Mouse (Mus musculus): ENCODE results near the gene Slc25a42.
"Not testable (repeated sequence)": the region's sequence is repeated elsewhere in the genome, so short reads cannot be mapped to it uniquely, and the experiment has no call there.

Gene Slc25a42

DNA sequence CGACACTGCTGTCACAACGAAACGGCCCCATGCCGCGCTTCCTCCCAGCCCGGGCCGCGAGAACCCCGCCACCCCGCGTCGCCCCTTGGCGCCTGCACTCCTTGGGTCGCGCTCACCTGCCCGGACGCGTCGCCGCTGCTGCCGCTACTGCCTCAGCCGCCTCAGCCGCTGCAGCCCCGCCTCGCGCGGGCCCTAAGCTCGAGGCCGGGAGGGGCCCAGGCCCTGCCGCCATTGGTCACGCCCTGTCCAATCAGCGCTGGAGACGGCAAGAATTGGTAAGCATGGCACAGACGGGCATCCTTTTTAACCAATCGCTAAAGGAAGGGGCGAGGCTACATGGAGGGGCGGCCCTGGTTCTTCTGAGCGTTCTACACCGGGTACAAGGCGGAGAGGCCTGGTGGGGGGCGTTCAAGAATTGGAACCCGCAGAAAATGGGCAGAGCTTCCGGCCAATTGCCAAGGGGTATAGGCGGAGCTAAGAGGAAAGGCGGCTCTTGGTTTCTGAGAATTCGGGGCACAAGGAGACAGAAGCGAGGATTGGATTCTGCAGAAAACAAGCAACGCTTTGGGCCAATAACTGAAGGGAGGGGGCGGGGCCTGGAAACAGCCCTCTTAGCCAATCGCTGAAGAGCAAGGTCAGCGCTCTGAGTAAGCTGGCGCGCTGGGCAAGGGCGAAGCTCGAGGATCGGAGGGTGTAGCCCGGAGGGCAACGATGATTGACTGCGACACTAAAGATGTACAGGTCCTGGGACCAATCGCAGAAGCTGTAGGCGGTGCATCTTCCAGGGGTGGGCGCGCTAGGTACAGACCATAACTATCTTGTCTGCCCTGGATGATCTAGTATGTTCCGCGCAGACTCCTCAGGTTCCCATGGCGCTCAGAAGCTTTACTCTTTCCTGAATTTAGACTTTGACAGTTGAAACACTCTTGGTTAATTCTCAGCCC is at the start of gene Slc25a42:
Slc25a42 (minus strand) TSS at position 194 of the 944 bp plus-strand sequence.
- peak; percentile 97 for DNase-seq

DNA sequence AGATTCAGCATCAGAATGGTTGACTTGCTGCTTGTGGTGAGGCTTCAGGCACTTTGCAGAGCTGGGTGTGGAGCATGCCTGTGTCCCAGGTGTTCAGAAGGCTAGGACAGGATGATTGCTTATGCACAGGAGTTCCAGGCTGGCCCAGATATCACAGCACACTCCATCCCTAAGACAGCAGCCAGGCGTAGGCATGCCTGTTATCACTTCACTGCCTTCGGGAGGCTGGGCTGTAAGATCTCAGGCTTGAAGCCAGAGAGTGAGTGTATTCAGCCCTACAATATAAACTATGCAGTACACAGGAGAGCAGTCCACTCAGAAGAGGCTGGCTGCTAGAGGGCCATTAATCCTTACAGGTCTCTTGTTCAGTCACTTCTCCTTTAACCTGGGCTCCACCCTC is 46.9 kb upstream of the Slc25a42 start:
- no peak for DNase-seq

- DNase-seq = no peak
Observed at GRCm38 (mm10) chr8:70258600-70258999, 46.5 kb upstream of the Slc25a42 start.

DNA sequence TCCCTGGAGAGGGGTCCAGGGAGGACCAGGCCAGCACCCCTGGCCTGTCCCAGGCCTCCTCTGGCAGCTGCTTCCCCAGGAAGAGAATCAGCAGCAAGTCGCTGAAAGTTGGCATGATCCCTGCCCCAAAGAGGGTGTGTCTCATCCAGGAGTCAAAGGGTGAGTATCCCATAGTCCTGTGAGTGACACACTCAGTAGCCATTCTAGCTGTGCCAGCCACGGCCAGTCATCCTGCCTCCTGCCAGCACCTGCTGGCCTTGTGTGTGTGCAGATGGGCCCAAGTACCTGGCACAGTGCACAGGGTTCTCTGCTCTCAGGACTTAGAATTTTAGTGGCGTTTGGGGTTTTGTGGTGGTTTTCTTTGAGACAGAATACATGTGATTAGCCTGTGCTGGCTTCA is 45.4 kb upstream of the Slc25a42 start:
- DNase-seq = no peak

- DNase-seq = no peak
Observed at GRCm38 (mm10) chr8:70254628-70255027, 42.5 kb upstream of the Slc25a42 start.

DNA sequence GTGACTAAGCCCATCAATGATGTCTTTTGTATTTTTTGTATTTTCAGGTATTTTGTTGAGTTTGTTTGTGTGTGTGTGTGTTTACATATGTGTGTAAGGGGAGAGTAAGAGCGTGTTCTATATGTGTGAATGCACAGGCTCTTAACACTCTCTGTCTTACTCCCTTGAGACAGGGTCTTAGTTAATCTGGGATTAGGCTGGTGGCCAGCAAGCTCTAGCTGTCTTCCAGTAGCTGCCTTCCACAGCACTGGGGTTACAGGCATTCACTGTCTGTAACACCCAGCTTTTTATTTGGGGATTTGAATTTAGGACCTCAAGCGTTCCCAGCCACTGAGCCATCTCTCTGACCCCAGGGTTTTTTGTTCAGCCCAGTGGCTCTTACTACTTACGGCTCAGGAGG is 35.7 kb upstream of the Slc25a42 start:
- no peak for DNase-seq

DNA sequence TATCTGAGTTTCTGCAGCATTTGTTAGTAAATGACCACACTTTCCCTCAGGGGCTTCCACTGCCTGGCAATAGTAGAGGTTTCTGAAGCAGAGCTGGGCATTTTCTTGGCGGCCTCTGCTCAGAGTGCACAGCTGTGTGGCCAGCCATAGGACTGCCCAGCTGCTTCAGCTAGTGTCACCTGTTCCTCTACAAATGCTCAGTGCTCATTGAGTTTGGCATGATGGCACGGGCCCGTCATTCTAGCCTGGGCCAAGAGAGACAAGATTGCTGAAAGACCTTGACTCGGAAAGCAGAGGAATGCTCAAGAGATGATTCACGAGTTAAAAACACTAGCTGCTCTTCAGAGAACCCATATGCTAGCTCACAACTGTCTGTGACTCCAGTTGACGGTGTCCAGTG is 34.5 kb upstream of the Slc25a42 start:
- no peak for DNase-seq

GRCm38 (mm10) chr8:70240642-70241041 is 28.5 kb upstream of the Slc25a42 start:
- no peak for DNase-seq

DNA sequence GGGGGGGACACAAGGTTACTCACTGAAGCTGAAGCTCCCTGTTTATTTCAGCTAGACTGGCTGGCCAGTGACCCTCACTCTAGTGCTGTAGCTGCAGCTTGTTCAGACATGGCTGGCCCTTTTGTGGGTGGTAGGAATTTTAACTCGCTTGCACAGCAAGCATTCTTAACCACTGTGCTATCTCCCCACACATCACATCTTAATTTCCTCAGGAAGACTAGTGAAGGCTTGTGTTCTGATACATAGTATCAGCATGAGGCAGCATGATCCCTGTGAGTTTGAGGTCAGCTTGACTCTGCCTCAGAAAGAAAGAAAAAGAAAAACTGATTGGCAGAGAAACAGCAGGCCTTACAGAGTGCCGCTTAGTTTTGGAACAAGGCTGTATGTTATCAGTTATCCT is 25.7 kb upstream of the Slc25a42 start:
- no peak for DNase-seq

DNA sequence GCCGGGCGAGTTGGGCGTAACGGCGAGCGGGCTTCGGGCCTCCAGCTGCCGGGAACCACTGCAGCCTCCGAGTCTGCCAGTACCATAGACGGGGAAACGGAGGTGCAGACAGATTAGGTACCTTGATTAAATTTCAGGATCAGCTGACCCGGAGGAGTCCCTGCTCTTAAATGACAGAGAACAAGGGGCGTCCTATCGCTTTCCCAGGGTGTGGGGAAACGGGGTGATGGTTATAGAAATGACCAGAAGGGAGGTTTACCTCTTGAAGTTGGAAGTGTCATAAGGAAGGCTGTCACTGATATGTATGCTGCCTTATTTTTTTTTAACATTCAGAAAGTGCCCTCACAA is 22.6 kb upstream of the Slc25a42 start:
- DNase-seq = no peak

DNA sequence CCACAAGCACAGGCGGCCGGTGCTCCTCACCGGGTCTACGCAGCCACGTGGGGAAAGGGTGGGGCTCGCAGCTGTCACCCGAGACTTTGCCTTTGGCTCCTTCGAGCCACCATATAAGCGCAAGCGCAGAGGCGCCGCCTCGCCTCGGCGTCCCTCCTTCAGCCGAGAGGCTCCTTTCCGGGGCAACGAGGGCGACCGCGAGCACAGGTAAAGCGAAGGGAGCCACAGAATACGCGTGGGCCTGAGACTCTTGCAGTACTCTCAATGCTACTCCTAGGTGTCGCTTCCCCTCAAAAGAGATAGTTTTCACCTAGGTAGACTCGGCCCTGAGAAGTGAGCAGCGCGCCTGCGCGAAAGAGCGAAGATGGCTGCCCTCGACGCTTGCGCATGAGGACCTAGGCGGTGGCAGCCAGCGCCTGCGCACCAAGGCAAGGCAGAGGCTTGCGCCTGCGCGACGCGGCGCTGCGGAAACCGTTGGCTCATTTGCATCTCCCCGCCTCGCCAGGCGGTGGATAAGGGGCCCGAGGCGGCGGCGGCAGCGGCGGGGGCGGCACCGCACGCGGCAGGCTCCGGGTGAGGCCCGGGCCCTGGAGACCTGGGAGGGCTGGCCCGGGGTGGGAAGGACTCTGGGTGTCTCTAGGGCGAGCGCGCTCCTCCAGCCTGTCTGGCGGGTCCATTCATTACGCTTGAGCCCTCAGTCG is 22.1 kb upstream of the Slc25a42 start, which contains the start of the genes Sugp2 and Armc6:
Sugp2 (plus strand) TSS at position 147 of the 701 bp plus-strand sequence.
Armc6 (minus strand) TSS at position 387 of the 701 bp plus-strand sequence.
- DNase-seq = peak; percentile 94

DNA sequence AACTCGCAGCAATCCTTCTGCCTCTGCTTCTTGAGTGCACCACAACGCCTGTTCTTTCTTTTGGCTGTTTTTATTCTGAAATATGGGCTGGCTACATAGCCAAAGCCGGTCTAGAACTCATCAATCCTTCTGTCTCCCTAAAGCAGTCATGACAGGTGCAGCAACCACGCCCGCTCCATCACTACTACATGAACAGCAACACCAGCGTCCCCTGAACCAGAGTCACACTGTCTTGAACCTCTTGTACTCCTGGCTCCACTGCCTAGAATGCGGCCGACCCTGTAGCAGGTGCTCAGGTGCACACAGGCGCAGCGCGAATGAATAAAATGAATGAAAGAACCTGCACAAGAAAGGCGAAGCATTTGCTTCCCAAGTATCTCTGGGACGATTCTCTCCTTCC is 21.5 kb upstream of the Slc25a42 start:
- no peak for DNase-seq

DNA sequence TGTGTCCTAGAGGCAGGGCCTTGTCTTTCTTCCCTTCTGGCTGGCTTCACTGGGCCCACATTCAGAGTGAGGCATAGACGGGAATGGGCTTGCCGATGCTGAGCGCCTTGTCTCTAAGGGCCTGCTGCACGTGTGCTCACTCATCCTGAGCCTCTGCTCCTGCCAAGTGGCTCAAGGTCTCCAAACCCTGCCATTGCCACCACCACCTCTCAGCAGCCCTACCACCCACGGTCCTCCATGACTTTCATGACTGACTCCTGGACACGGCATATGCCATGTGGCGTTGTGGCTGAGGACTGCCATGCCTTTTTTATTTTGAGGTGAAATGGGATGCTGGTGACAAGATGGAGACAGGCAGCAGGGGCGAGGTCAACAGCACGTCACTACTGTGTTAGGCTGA is 18.7 kb upstream of the Slc25a42 start:
- no peak for DNase-seq

GRCm38 (mm10) chr8:70227997-70228396 is 15.9 kb upstream of the Slc25a42 start:
- no peak for DNase-seq

DNA sequence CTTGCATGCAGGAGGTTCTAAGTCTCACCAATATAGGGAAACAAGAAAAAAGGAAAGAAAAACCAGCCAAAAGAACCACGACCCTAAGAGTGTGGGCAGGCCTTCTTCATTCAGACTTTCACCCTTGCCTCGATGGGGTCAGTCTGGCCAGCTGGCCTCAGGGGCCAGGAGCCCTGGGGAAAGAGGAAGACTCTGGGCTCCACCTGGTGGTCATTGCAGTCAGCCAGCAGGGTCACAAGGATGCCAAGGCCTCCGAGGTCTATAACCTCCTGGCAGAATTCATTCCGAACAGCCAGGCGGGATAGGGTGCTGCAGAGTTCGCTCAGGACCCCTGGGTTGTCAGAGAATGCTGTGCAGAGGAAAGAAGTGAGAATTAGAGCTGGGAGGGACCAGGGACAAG is 11.2 kb upstream of the Slc25a42 start:
- no peak for DNase-seq

GRCm38 (mm10) chr8:70222041-70222440 is 9.9 kb upstream of the Slc25a42 start:
- DNase-seq = no peak

DNA sequence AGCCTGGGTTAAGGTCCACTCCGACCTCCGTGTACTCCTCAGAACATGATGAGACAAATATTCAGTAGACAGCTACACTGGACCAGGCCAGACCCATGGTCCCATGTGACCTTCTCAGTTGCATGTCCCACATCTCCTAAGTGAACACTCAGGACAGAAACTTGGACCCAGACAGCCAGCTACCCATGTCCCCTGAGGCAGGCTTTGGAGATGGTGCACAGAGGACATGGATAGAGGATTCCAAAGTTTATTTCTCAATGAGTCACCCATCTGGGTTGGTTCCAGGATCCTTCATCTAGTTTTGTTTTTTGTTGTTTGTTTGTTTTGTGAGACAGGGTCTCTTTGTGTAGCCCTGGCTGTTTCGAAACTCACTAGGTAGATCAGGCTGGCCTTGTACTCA is 8.8 kb upstream of the Slc25a42 start:
- DNase-seq = no peak

GRCm38 (mm10) chr8:70220236-70220840 is 8.2 kb upstream of the Slc25a42 start:
- no peak for DNase-seq

DNA sequence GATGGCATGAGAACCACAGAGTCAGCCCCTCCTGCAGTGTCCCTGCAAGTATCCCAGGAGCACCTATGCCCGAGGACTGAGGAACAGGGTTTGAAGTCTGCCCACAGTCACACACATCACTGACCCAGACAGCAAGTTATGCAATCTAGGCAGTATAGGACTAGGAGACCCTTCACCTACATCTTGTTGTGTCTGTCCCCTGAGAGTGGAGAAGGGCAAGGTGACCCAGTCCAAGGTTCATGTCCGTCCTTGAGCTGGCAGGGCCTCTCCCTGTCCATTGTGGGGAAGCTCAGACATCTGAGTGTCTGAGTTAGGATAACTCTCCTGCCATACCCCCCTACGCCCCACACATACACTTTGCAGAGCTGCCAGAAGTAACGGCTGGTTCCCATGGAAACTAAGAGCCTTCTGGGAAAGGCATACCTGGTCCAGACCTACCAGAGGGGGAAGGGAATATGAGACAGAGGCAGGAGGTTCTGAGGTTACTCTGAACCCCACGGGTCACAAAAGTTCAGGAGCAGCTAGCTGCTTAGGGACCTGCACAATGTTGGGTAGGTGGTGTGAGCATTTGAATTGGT is 7.1 kb upstream of the Slc25a42 start:
- no peak for DNase-seq

DNA sequence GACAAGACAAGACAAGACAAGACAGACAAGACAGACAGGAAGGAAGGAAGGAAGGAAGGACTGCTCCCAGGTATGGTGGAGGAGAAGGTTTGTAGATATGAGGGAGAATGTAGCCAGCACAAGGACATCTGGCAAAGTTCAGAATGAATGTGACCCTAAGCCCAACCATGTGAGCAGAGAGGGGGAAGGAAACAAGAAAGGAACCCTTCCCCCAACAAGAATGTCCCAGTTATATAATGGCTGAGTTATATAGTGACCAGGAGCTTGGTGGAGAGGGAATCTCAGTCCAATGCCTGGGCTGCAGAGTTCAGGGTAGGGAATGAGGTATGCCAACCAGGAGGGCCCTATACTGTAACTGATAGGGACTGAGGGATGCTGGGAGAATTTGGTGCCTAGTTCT is 5.3 kb upstream of the Slc25a42 start:
- DNase-seq = no peak

DNA sequence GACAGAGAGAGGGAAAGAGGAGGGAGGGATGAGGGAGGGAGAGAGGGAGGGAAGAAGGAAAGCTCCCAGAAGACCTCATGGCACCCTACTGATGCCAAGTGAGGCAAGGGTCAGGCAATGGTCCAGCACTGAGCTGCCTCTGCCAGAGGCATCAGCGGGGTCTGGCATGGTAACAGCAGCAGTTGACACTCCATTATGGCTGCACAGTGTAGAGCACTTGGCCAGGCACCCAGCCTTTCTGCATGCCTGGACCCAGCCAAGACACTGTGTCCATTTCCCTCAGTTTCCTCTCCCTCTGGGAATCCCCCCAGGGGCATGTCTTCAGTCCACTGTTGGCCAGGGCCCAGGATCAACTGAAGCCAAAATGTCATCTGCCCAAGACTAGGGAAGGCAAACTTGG is 4.5 kb upstream of the Slc25a42 start:
- DNase-seq = peak; percentile 53

DNA sequence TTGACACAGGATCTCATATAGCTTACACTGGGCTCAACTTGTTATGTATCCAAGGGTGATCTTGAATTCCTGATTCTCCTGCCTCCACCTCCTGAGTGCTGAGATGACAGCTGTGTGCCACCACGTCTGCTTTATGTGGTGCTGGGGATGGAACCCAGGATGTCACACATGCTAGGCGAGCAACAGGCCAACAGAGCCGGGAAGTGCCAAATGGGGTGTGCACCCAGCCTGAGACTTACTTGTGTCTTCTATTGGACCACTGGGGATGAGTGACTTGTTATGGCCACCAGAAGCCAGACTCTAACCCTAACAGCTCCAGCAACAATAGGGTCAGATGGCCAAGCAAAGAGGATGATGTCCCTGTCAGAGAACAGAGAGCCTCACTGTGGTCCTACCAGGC is 4.1 kb upstream of the Slc25a42 start:
- not testable (repeated sequence) for DNase-seq

GRCm38 (mm10) chr8:70215092-70215491 is 3.0 kb upstream of the Slc25a42 start:
- DNase-seq = no peak
